Mouse (Mus musculus) MEL (cell line): ENCODE measurements around the gene Ppm1d. TPM values are rescaled to one million over a fixed set of nuclear protein-coding genes. Genes with fewer than 3 reads are reported as not detected.

ENCODE experiments used
- DNase-seq: peaks from one replicate; pipeline ENCODE4 v3.0.0; 2011; ENCODE audit warnings: low read depth, low spot score
- H3K27ac ChIP-seq: 2 replicates; pipeline ENCODE4 v1.5.1; 2012; ENCODE audit warnings: low read depth, mild to moderate bottlenecking, control low read depth, low read length, moderate library complexity; ENCODE audit not compliant: control insufficient read depth
- H3K27me3 ChIP-seq, 2 experiments: fragments of 150-350 bp in 1 of 2; sonication (generic) in 1 of 2; 2 replicates each; pipeline ENCODE4 v1.6.1; 2012; ENCODE audit warnings: low read length in 2 of 2, mild to moderate bottlenecking in 2 of 2, improper control_type of control experiment in 1 of 2, moderate library complexity in 1 of 2; ENCODE audit not compliant: insufficient read depth in 2 of 2, control insufficient read depth in 1 of 2
- H3K36me3 ChIP-seq, 2 experiments: 2 replicates each; pipeline ENCODE4 v1.6.1; 2012 to 2014; ENCODE audit warnings: low read length in 2 of 2, improper control_type of control experiment in 1 of 2, inconsistent platforms in 1 of 2, mild to moderate bottlenecking in 1 of 2; ENCODE audit not compliant: insufficient read depth in 2 of 2, control insufficient read depth in 1 of 2
- H3K4me1 ChIP-seq, 2 experiments: fragments of 150-350 bp in 1 of 2; sonication (generic) in 1 of 2; 2 replicates each; pipeline ENCODE4 v1.6.1; 2012; ENCODE audit warnings: low read length in 2 of 2, improper control_type of control experiment in 1 of 2, mild to moderate bottlenecking in 1 of 2; ENCODE audit not compliant: insufficient read depth in 2 of 2, control insufficient read depth in 1 of 2
- H3K4me3 ChIP-seq, 2 experiments: fragments of 150-350 bp in 1 of 2; sonication (generic) in 1 of 2; 2 replicates each; pipeline ENCODE4 v1.5.1; 2012; ENCODE audit warnings: low read depth in 2 of 2, low read length in 2 of 2, mild to moderate bottlenecking in 2 of 2, moderate library complexity in 2 of 2, control low read depth in 1 of 2, improper control_type of control experiment in 1 of 2; ENCODE audit not compliant: control insufficient read depth in 1 of 2, insufficient read depth in 1 of 2
- H3K79me2 ChIP-seq: 2 replicates; pipeline ENCODE4 v1.6.1; 2012; ENCODE audit warnings: mild to moderate bottlenecking, low read length, moderate library complexity; ENCODE audit not compliant: control insufficient read depth, poor library complexity, insufficient read depth
- H3K9ac ChIP-seq: 2 replicates; pipeline ENCODE4 v1.6.1; 2012; ENCODE audit warnings: low read depth, mild to moderate bottlenecking, control low read depth, low read length, moderate library complexity; ENCODE audit not compliant: control insufficient read depth, poor library complexity, severe bottlenecking
- H3K9me3 ChIP-seq: fragments of 150-350 bp; sonication (generic); replicated peaks from 2 replicates; pipeline ENCODE4 v1.6.1; 2012; ENCODE audit warnings: mild to moderate bottlenecking, low read length, improper control_type of control experiment, moderate library complexity; ENCODE audit not compliant: insufficient read depth
- BHLHE40 ChIP-seq: IDR thresholded peaks from 2 replicates; pipeline ENCODE4 v1.6.1; 2012; ENCODE audit warnings: low read depth, mild to moderate bottlenecking, inconsistent platforms, low read length, improper control_type of control experiment, borderline replicate concordance
- CTCF ChIP-seq, 3 experiments: IDR thresholded peaks in 2 of 3; conservative IDR thresholded peaks in 1 of 3; 2 replicates each; pipeline ENCODE4 v1.5.1; 2011 to 2012; ENCODE audit warnings: low read length in 3 of 3, low read depth in 2 of 3, mild to moderate bottlenecking in 2 of 3, improper control_type of control experiment in 1 of 3, inconsistent platforms in 1 of 3, mixed read lengths in 1 of 3, moderate library complexity in 1 of 3; ENCODE audit not compliant: control insufficient read depth in 1 of 3, insufficient read depth in 1 of 3, poor library complexity in 1 of 3, severe bottlenecking in 1 of 3
- EP300 ChIP-seq, 2 experiments: IDR thresholded peaks; 2 replicates each; pipeline ENCODE4 v1.6.1; 2011; ENCODE audit warnings: improper control_type of control experiment in 2 of 2, low read length in 2 of 2, low read depth in 1 of 2, mild to moderate bottlenecking in 1 of 2
- HCFC1 ChIP-seq: IDR thresholded peaks from 2 replicates; pipeline ENCODE4 v1.6.1; 2012; ENCODE audit warnings: low read depth, mild to moderate bottlenecking, inconsistent platforms, low read length, improper control_type of control experiment, moderate library complexity
- JUND ChIP-seq: IDR thresholded peaks from 2 replicates; pipeline ENCODE4 v1.6.1; 2011; ENCODE audit warnings: low read depth, mild to moderate bottlenecking, improper control_type of control experiment, low read length
- MXI1 ChIP-seq: IDR thresholded peaks from 2 replicates; pipeline ENCODE4 v1.6.1; 2011; ENCODE audit warnings: mild to moderate bottlenecking, low read depth, low read length, improper control_type of control experiment
- MYB ChIP-seq: IDR thresholded peaks from 2 replicates; pipeline ENCODE4 v1.6.1; 2011; ENCODE audit warnings: mild to moderate bottlenecking, low read depth, low read length, improper control_type of control experiment
- MYC ChIP-seq: IDR thresholded peaks from 2 replicates; pipeline ENCODE4 v1.6.1; 2011; ENCODE audit warnings: low read depth, mild to moderate bottlenecking, low read length, improper control_type of control experiment, moderate library complexity
- NELFE ChIP-seq: IDR thresholded peaks from 2 replicates; pipeline ENCODE4 v1.6.1; 2011; ENCODE audit warnings: low read depth, low read length, improper control_type of control experiment
- POLR2A ChIP-seq, 2 experiments: IDR thresholded peaks; 2 replicates each; pipeline ENCODE4 v1.6.1; 2011 to 2012; ENCODE audit warnings: low read length in 2 of 2, mild to moderate bottlenecking in 2 of 2, control low read depth in 1 of 2, improper control_type of control experiment in 1 of 2, low read depth in 1 of 2, moderate library complexity in 1 of 2; ENCODE audit not compliant: control insufficient read depth in 1 of 2, insufficient read depth in 1 of 2, poor library complexity in 1 of 2
- RAD21 ChIP-seq: IDR thresholded peaks from 2 replicates; pipeline ENCODE4 v1.6.1; 2011; ENCODE audit warnings: mild to moderate bottlenecking, low read depth, low read length, improper control_type of control experiment
- SIN3A ChIP-seq: IDR thresholded peaks from 2 replicates; pipeline ENCODE4 v1.6.1; 2012; ENCODE audit warnings: low read length, improper control_type of control experiment, inconsistent platforms
- SMC3 ChIP-seq: IDR thresholded peaks from 2 replicates; pipeline ENCODE4 v1.6.1; 2011; ENCODE audit warnings: low read depth, low read length, improper control_type of control experiment
- TBP ChIP-seq: IDR thresholded peaks from 2 replicates; pipeline ENCODE4 v1.8.0; 2011; ENCODE audit warnings: low read depth, low read length, improper control_type of control experiment
- USF2 ChIP-seq, 2 experiments: IDR thresholded peaks; 2 replicates each; pipeline ENCODE4 v1.6.1; 2011 to 2012; ENCODE audit warnings: improper control_type of control experiment in 2 of 2, low read length in 2 of 2, borderline replicate concordance in 1 of 2, inconsistent platforms in 1 of 2, low read depth in 1 of 2, mild to moderate bottlenecking in 1 of 2; ENCODE audit not compliant: insufficient read depth in 1 of 2
- ZC3H11A ChIP-seq: IDR thresholded peaks from 2 replicates; pipeline ENCODE4 v1.6.1; 2012; ENCODE audit warnings: low read depth, mild to moderate bottlenecking, inconsistent platforms, low read length, improper control_type of control experiment
- ZNF384 ChIP-seq: IDR thresholded peaks from 2 replicates; pipeline ENCODE4 v1.6.1; 2012; ENCODE audit warnings: low read depth, mild to moderate bottlenecking, inconsistent platforms, low read length, improper control_type of control experiment
- polyA plus RNA-seq, 2 experiments: library from polyadenylated mRNA; stranded (reverse) in 1 of 2; unstranded in 1 of 2; fragments of >175 nt in 1 of 2; fragments of >200 nt in 1 of 2; gene quantifications; 2 replicates each; pipeline versions ENCODE4 v1.2.1 to v1.2.4; 2012; ENCODE audit warnings: low replicate concordance in 2 of 2, low read depth in 1 of 2; ENCODE audit not compliant: insufficient read length in 2 of 2, insufficient read depth in 1 of 2, missing spikeins in 1 of 2
- total RNA-seq: library from RNA; depleted of rRNA; stranded (reverse); fragments of 300-350 nt; gene quantifications from 2 replicates; pipeline ENCODE4 v1.2.3, GENCODE M21; 2012

Gene Ppm1d
- total and polyA plus RNA-seq, 3 experiments, result 13.3 to 15.5 TPM; not detected in 1

DNA sequence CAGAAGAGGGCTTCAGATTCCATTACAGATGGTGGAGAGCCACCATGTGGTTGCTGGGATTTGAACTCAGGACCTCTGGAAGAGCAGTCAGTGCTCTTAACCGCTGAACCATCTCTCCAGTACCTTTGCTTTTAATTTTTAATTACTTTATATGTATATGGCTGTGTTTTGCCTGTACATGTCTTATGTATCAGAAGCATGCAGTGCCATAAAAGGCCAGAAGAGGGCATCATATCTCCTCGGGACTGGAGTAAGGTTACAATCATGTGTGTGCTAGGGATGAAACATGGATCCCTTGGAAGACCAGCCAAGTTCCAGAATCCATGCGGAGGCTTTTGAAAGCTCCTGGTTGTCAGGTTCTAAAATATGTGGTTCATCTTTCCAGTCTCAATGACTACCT lies 40.4 kb upstream of the Ppm1d start:
- H3K4me1 ChIP-seq, result peaks cover 0 to 6% of the 10 kb centered on the region in 2 experiments; a peak in 1 of 4 replicates
- no peaks in the 10 kb centered on the region for H3K9me3 ChIP-seq
- H3K4me3 ChIP-seq, result peak overlapping the region; percentile 44 to 59
- TF ChIP-seq MXI1 (peak; percentile 40; the same call in 1 of the 2 replicates), JUND (no peak), RAD21 (peak; percentile 81), MYC (peak; percentile 88), TBP (peak; percentile 96), SIN3A (peak; percentile 60; the same call in 1 of the 2 replicates), NELFE (no peak), HCFC1 (0 out of 2 replicates have a peak, but pooled peaks have one; percentile 29), ZC3H11A (peak; percentile 88), BHLHE40 (peak; percentile 9; the same call in 1 of the 2 replicates), POLR2A (IDR thresholded peaks at IDR 0.05; ENCODE audit: control insufficient read depth in 1 of 2, insufficient read depth in 1 of 2, low read depth in 1 of 2, low read length in 2 of 2, poor library complexity in 1 of 2) (no peak), ZNF384 (peak; percentile 87), SMC3 (peak; percentile 88), CTCF (IDR thresholded peaks at IDR 0.05 in 2 of 3, conservative IDR thresholded peaks at IDR 0.05 in 1 of 3; ENCODE audit: control insufficient read depth in 1 of 3, insufficient read depth in 1 of 3, low read depth in 2 of 3, low read length in 3 of 3, poor library complexity in 1 of 3, severe bottlenecking in 1 of 3) (peak; percentile 69 to 91 (median 86))
- H3K27me3 ChIP-seq, result no peaks in the 10 kb centered on the region
- no peak overlapping the region for H3K27ac ChIP-seq
- H3K79me2 ChIP-seq, result no peaks in the 10 kb centered on the region
- H3K9ac ChIP-seq, result peak overlapping the region; percentile 53
- peak; percentile 95 for DNase-seq
- H3K36me3 ChIP-seq, result peaks cover 0 to 2% of the 10 kb centered on the region in 2 experiments; a peak in 1 of 4 replicates

DNA sequence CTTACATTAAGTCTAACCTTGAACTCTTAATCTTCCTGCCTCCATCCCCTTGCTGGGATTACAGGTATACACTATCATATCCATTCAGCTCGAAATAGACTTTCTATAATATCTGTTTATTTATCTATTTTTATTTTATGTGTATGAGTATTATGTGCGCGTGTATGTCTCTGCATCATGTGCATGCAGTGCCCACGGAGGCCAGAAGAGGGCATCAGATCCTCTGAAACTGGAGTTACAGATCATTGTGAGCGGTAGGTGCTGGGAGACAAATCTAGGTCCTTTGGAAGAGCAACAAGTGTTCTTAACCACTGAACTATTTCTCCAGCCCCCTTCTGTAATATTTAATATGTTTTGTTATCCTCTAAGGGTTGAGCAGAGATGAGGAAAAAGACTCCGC lies 37.7 kb upstream of the Ppm1d start:
- Histone ChIP-seq H3K9me3 (no peaks in the 10 kb centered on the region), H3K9ac (no peak overlapping the region), H3K4me1 (no peaks in the 10 kb centered on the region), H3K27me3 (no peaks in the 10 kb centered on the region), H3K36me3 (no peaks in the 10 kb centered on the region), H3K79me2 (no peaks in the 10 kb centered on the region), H3K4me3 (no peak overlapping the region), H3K27ac (no peak overlapping the region)
- TF ChIP-seq CTCF (IDR thresholded peaks at IDR 0.05 in 2 of 3, conservative IDR thresholded peaks at IDR 0.05 in 1 of 3; ENCODE audit: control insufficient read depth in 1 of 3, insufficient read depth in 1 of 3, low read depth in 2 of 3, low read length in 3 of 3, poor library complexity in 1 of 3, severe bottlenecking in 1 of 3) (peak; percentile 61 to 76 (median 73)), EP300 (IDR thresholded peaks at IDR 0.05; ENCODE audit: low read depth in 1 of 2, low read length in 2 of 2) (no peak), RAD21 (peak; percentile 74), SMC3 (peak; percentile 72), USF2 (IDR thresholded peaks at IDR 0.05; ENCODE audit: borderline replicate concordance in 1 of 2, insufficient read depth in 1 of 2, low read depth in 1 of 2, low read length in 2 of 2) (no peak), MYB (no peak), ZC3H11A (peak; percentile 82)
- peak; percentile 69 for DNase-seq
